Mouse (Mus musculus) forebrain, embryonic 12.5 days (tissue): ENCODE measurements around the gene C730034F03Rik. TPM values are rescaled to one million over a fixed set of nuclear protein-coding genes. Genes with fewer than 3 reads are reported as not detected.

ENCODE experiments used
- ATAC-seq: fragments of 200-750 bp; cut with Nextera tagmentation; 2 replicates; pipeline ENCODE4 v1.8.0; 2017; ENCODE audit warnings: moderate TSS enrichment; ENCODE audit not compliant: low FRiP score
- H3K27ac ChIP-seq: fragments of 300-500 bp; sonication (generic); 2 replicates; pipeline ENCODE4 v1.5.1; 2016; ENCODE audit warnings: mild to moderate bottlenecking
- H3K27me3 ChIP-seq: fragments of 300-500 bp; sonication (generic); 2 replicates; pipeline ENCODE4 v1.6.1; 2016; ENCODE audit warnings: mild to moderate bottlenecking
- H3K36me3 ChIP-seq: fragments of 300-500 bp; sonication (generic); replicated peaks from 2 replicates; pipeline ENCODE4 v1.6.1; 2016; ENCODE audit warnings: mild to moderate bottlenecking
- H3K4me1 ChIP-seq: fragments of 300-500 bp; sonication (generic); 2 replicates; pipeline ENCODE4 v1.6.1; 2016
- H3K4me2 ChIP-seq: fragments of 300-500 bp; sonication (generic); 2 replicates; pipeline ENCODE4 v1.6.1; 2016; ENCODE audit warnings: mild to moderate bottlenecking, moderate library complexity
- H3K4me3 ChIP-seq: fragments of 300-500 bp; sonication (generic); replicated peaks from 2 replicates; pipeline ENCODE4 v1.5.1; 2016; ENCODE audit warnings: mild to moderate bottlenecking
- H3K9ac ChIP-seq: fragments of 300-500 bp; sonication (generic); 2 replicates; pipeline ENCODE4 v1.6.1; 2016; ENCODE audit warnings: mild to moderate bottlenecking
- H3K9me3 ChIP-seq: fragments of 300-500 bp; sonication (generic); 2 replicates; pipeline ENCODE4 v1.6.1; 2016
- WGBS: fragments of 180-500 bp; shearing (Covaris S2); methylation state at CpG from one replicate; pipeline ENCODE4 v1.1.7; 2016; 5-methylcytosine and 5-hydroxymethylcytosine counted together
- polyA plus RNA-seq: library from polyadenylated mRNA; unstranded; fragments of >200 nt; fragmentation: Nextera tagmentation; extraction: Ambion mirVana; gene quantifications from 2 replicates; pipeline ENCODE4 v1.2.1, GENCODE M21; 2016

Gene C730034F03Rik
- 3.8 and 5.0 TPM in 2 replicates for polyA plus RNA-seq

DNA sequence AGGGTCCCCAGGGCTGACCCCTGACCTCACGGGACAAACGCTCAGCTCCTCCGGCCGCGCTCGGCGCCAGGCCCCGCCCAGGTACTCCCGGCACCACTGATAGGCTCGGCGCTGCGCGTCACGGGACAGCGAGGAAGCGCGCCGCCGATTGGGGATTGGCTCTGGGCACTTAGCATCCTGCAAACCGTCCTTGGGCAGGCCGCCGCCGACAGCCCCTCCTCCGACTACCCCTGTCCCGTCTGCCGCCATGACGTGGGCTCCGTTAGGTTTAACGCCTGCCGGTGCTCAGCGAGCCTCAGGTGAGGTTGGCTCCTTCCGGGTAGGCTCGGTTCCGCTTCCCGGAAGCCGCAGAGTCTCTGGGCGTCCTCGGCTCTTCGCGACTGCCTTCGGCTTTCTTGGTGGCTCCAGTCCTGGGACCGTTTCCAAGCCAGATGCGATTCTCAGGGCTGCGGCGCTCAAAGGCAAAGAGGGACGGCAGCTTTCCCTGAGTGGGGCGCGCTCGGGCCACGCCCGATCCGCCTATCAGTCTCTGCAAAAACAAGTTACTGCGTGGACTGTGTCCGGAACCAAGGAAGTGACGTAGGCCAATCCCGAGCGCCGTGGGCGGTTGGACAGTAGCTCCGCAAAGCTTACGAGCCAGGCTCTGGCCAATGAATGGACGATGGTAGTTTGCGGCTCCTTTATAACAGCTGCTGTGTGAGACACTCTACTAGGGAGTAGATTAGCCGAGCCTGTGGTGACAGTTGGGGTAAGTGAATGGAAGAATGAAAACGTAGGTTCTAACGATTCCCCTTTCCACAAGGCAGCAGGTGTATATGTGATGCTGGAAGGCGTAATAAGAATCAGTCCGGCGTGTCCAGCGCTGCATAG is at the start of gene C730034F03Rik, which contains the start of the genes Gm44502 and Chkb:
TSS of gene C730034F03Rik (plus strand) at position 238 of the 870 bp plus-strand sequence.
TSS of gene Gm44502 (minus strand) at position 345 of the 870 bp plus-strand sequence.
TSS of gene Chkb (minus strand) at position 557 of the 870 bp plus-strand sequence.
- Histone ChIP-seq H3K27me3 (no peaks in the 10 kb centered on the region), H3K9ac (peak within 1 kb of the TSS; percentile 70), H3K4me2 (peak within 1 kb of the TSS; percentile 91), H3K9me3 (no peaks in the 10 kb centered on the region), H3K36me3 (peaks cover 25% of the 10 kb centered on the region), H3K27ac (peak within 1 kb of the TSS; percentile 91), H3K4me3 (peak within 1 kb of the TSS; percentile 77), H3K4me1 (peaks cover 16% of the 10 kb centered on the region)
- ATAC-seq: peak; percentile 95
- WGBS: under 1% methylated on average over 70 of the region's 70 CpGs

DNA sequence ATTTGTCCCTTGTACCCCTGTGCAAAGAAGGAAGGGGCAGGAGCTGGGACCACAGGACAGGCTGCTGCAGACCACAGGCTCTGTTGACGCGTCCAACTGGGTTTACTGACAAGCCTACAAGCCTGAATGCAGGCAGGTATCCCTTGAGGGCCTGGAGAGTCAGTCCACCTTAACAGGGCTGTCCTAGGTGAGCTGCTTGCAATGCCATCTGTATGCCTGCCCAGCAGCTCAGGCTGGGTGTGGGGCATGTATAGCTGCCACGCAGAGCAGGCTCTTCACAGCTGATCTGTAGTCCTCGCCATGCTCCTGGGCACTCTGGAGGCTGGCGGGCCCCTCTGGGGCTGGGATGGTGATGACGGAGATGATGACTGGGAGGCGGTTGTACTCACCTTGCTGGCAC is 44.8 kb upstream of the C730034F03Rik start, which contains the start of gene Klhdc7b:
TSS of gene Klhdc7b (plus strand) at position 301 of the 400 bp plus-strand sequence.
- H3K9me3 ChIP-seq: no peaks in the 10 kb centered on the region
- no peaks in the 10 kb centered on the region for H3K4me1 ChIP-seq
- H3K36me3 ChIP-seq: no peaks in the 10 kb centered on the region
- ATAC-seq: no peak
- no peak within 1 kb of the TSS for H3K9ac ChIP-seq
- no peak within 1 kb of the TSS for H3K27ac ChIP-seq
- H3K4me2 ChIP-seq: no peak within 1 kb of the TSS
- WGBS: 81% methylated on average over 7 of the region's 7 CpGs
- peaks cover 15% of the 10 kb centered on the region for H3K27me3 ChIP-seq
- no peak within 1 kb of the TSS for H3K4me3 ChIP-seq

DNA sequence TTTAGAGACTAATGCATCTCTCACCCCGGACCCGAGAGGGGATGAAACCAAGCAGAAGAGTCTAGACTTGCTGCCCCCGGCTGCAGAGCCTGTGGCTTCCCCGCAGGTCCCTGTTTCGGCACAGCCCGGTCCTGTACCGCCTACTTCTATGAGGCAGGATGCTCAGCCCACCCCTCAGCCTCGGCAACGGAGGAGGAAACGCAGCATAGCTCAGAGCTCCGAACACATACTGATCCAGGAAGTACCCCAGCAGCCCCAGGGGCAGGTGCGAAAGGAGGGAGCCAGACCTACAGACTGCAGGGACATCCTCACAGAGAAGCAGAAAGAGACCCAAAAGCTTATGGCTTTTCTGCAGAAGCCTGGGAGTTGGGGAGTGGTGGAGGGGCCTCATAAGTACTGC is 42.3 kb upstream of the C730034F03Rik start:
- H3K9me3 ChIP-seq: no peaks in the 10 kb centered on the region
- H3K4me3 ChIP-seq: no peak overlapping the region
- ATAC-seq: no peak
- WGBS: 52% methylated on average over 12 of the region's 12 CpGs
- no peak overlapping the region for H3K4me2 ChIP-seq
- no peak overlapping the region for H3K9ac ChIP-seq
- peaks cover 10% of the 10 kb centered on the region for H3K27me3 ChIP-seq
- H3K27ac ChIP-seq: no peak overlapping the region
- no peaks in the 10 kb centered on the region for H3K36me3 ChIP-seq
- H3K4me1 ChIP-seq: no peaks in the 10 kb centered on the region

DNA sequence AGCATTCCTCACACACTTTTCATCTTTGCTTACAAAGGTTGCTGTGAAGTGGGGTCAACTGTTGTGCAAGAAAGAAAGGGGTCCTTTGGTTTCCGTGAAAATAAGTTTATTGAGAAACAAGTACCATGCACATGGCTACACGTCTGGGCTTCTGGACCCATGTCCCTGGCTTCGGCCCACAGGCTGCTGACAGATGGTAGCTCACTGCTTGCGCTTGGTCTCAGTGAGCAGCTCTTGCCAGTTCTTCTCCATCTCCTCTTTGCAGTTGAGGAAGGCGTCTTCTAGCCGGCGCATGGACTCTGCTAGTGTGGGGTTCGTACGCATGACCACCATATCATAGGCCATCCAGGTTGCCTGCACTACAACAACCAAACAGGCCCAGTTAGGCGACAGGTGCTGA is 39.3 kb upstream of the C730034F03Rik start:
- H3K4me2 ChIP-seq: no peak overlapping the region
- no peaks in the 10 kb centered on the region for H3K9me3 ChIP-seq
- no peaks in the 10 kb centered on the region for H3K36me3 ChIP-seq
- no peaks in the 10 kb centered on the region for H3K4me1 ChIP-seq
- no peak for ATAC-seq
- 91% methylated on average over 10 of the region's 10 CpGs for WGBS
- no peak overlapping the region for H3K4me3 ChIP-seq
- H3K27me3 ChIP-seq: peaks cover 4% of the 10 kb centered on the region
- H3K9ac ChIP-seq: no peak overlapping the region
- H3K27ac ChIP-seq: no peak overlapping the region

DNA sequence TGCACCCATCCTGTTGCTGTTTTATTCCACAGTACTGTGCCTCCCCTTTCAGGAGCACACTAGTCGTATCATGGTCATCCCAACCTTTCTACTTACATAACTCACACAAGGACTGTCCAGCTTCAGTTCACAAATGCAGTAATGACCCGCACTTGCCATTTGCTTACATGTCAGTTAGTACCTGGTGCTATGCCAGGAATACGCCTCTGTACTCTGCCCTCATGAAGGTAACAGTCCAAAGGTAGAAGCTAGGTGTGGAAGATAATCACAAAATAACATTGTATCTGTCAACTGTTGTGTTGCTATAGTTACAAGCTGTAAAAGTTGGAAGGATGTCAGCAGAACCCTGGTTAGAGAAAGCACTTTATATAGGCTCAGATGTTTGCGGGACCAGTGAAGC is 32.5 kb upstream of the C730034F03Rik start:
- ATAC-seq: no peak
- no peaks in the 10 kb centered on the region for H3K27me3 ChIP-seq
- H3K4me3 ChIP-seq: no peak overlapping the region
- no peak overlapping the region for H3K9ac ChIP-seq
- no peak overlapping the region for H3K27ac ChIP-seq
- H3K4me2 ChIP-seq: no peak overlapping the region
- no peaks in the 10 kb centered on the region for H3K36me3 ChIP-seq
- H3K4me1 ChIP-seq: no peaks in the 10 kb centered on the region
- no peaks in the 10 kb centered on the region for H3K9me3 ChIP-seq
- WGBS: 90% methylated on average over 4 of the region's 4 CpGs

DNA sequence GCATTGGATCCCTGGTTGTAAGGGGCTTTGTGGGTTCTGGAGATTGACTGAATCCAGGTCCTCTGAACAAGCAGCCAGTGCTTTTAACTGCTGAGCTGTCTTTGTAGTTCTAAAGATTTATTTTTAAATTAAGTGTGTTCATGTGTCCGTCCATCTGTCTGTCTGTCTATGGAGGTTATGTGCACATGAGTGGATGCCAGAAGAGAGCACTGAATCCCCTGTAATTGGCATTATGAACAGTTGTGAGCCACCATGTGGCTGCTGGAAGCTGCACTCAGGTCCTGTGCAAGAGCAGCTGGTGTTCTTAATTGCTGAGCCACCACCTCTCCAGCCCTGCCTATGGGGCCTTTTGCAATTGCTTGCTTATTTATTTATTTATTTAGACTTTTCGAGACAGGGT is 31.2 kb upstream of the C730034F03Rik start:
- 67% methylated on average over 2 of the region's 2 CpGs for WGBS
- Histone ChIP-seq H3K9ac (no peak overlapping the region), H3K27me3 (no peaks in the 10 kb centered on the region), H3K4me2 (no peak overlapping the region), H3K27ac (no peak overlapping the region), H3K9me3 (no peaks in the 10 kb centered on the region), H3K4me1 (no peaks in the 10 kb centered on the region), H3K4me3 (no peak overlapping the region), H3K36me3 (no peaks in the 10 kb centered on the region)
- ATAC-seq: no peak

DNA sequence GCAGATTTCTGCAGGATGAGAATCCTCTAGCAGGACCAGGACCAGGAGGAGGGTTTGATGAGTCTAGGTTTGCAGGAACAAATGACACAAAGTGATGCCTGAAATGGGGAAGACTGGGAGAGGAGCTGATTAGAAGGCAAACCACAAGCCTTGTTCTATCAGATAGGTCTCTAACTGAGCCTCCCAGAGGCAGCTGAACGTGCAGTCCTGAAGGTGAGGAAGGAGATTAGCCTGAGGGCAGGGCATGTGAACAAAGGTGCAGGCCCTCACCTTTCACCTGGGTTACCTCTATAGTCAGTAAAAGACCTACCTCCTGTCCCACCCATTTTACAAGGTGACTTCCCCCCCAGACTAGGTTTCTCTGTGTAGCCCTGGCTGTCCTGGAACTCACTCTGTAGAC is 29.7 kb upstream of the C730034F03Rik start:
- Histone ChIP-seq H3K36me3 (no peaks in the 10 kb centered on the region), H3K9me3 (no peaks in the 10 kb centered on the region), H3K4me3 (no peak overlapping the region), H3K27me3 (no peaks in the 10 kb centered on the region), H3K9ac (no peak overlapping the region), H3K4me1 (no peaks in the 10 kb centered on the region), H3K27ac (no peak overlapping the region), H3K4me2 (no peak overlapping the region)
- ATAC-seq: no peak
- 65% methylated on average over 1 of the region's 1 CpGs for WGBS

DNA sequence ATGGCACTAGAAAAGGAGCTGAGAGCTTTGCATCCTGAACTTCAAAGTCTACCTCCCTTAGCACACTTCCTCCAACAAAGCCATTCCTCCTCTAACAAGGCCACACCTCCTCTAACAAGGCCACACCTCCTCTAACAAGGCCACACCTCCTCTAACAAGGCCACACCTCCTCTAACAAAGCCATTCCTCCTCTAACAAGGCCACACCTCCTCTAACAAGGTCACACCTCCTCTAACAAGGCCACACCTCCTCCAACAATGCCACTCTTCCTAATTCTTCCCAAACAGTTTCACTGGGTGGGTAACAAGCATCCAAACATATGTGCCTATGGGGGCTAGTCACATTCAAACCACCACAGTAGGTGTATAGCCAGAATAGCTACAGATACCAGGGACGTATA is 26.9 kb upstream of the C730034F03Rik start:
- H3K9me3 ChIP-seq: no peaks in the 10 kb centered on the region
- no peaks in the 10 kb centered on the region for H3K4me1 ChIP-seq
- H3K4me3 ChIP-seq: no peak overlapping the region
- ATAC-seq: no peak
- 88% methylated on average over 1 of the region's 1 CpGs for WGBS
- no peaks in the 10 kb centered on the region for H3K36me3 ChIP-seq
- no peaks in the 10 kb centered on the region for H3K27me3 ChIP-seq
- H3K9ac ChIP-seq: no peak overlapping the region
- H3K27ac ChIP-seq: no peak overlapping the region
- no peak overlapping the region for H3K4me2 ChIP-seq

DNA sequence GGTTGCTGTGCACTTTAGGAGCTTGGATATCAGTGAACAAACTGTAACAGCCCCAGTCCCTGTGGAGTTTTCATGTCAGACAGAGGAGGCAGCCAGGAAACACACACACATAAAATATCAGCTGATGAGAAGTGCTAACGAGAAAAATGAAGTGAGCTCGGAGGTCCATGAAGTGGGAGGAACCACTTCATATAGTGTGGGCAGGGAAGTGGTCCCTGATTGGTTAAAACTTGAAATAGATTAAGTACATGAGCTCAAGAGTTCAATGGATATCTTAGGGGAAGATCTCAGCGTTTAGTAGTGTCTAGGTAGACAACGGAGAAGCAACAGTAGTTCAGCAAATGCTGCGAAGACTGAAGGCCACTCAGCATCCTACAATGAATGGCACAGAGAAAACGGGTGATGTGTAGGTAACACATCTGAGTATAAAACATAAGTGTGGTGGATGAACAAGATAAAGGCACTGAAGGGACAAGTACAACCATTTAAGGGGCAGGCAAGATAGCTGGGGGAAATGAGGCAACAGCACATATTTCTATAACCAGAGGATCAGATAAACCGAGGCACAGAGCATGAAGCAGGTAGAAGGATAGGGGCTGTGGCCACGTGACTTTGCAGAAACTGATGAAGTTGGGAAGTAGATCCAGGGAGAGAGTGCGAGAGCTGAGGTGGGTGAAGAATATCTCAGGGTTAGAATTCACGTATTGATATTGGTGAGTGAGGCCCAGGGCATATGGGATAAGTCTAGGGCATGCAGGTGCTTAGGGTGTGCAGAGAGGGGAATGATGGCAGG is 24.4 kb upstream of the C730034F03Rik start:
- H3K27me3 ChIP-seq: no peaks in the 10 kb centered on the region
- no peak overlapping the region for H3K27ac ChIP-seq
- no peak for ATAC-seq
- 85% methylated on average over 10 of the region's 10 CpGs for WGBS
- H3K9me3 ChIP-seq: peaks cover 9% of the 10 kb centered on the region
- no peak overlapping the region for H3K9ac ChIP-seq
- H3K36me3 ChIP-seq: no peaks in the 10 kb centered on the region
- H3K4me2 ChIP-seq: no peak overlapping the region
- H3K4me1 ChIP-seq: no peaks in the 10 kb centered on the region
- H3K4me3 ChIP-seq: no peak overlapping the region

DNA sequence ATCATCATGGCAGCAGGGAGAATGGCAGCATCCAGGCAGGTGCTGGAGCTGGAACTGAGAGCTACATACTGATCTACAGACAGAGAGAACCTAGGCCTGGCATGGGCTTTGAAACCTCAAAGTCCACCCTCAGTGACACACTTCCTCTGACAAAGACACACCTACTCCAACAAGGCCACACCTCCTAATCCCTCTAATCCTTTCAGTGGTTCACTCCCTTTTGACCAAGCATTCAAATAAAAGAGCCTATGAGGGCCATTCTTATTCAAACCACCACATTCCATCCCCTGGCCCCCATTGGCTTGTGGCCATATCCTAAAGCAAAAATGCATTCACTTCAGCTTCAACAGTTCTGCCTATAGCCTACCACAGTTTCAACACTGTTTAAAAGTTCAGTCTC is 22.7 kb upstream of the C730034F03Rik start:
- no peak overlapping the region for H3K4me3 ChIP-seq
- H3K27me3 ChIP-seq: no peaks in the 10 kb centered on the region
- H3K9me3 ChIP-seq: peaks cover 11% of the 10 kb centered on the region
- H3K9ac ChIP-seq: no peak overlapping the region
- no peaks in the 10 kb centered on the region for H3K36me3 ChIP-seq
- H3K27ac ChIP-seq: no peak overlapping the region
- no peaks in the 10 kb centered on the region for H3K4me1 ChIP-seq
- ATAC-seq: no peak
- H3K4me2 ChIP-seq: no peak overlapping the region

DNA sequence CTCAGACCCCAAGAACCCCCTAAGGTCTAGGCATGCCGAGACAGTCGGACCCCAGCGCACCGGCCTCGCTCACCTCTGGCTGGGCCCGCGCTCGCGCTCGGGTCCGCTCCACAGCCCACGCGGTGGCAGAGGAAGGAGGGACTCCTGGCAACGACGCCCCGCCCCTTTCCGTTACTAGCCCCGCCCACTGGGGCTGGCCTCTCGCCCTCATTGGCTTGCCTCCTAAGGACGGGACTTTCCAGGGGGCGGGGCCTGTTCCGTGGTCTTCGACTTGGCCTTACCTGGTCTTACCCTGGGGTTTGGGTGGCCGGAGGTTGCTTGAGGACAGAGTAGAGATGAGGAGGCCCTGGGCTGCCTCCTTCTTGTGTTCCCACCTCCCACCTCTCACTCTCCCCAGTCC is 19.3 kb upstream of the C730034F03Rik start, which contains the start of gene Syce3:
TSS of gene Syce3 (minus strand) at position 386 of the 400 bp plus-strand sequence.
- Histone ChIP-seq H3K4me3 (no peak within 1 kb of the TSS), H3K9ac (no peak within 1 kb of the TSS), H3K4me2 (no peak within 1 kb of the TSS), H3K36me3 (no peaks in the 10 kb centered on the region), H3K9me3 (peaks cover 11% of the 10 kb centered on the region), H3K27me3 (no peaks in the 10 kb centered on the region), H3K27ac (no peak within 1 kb of the TSS), H3K4me1 (no peaks in the 10 kb centered on the region)
- 88% methylated on average over 24 of the region's 24 CpGs for WGBS
- ATAC-seq: no peak

DNA sequence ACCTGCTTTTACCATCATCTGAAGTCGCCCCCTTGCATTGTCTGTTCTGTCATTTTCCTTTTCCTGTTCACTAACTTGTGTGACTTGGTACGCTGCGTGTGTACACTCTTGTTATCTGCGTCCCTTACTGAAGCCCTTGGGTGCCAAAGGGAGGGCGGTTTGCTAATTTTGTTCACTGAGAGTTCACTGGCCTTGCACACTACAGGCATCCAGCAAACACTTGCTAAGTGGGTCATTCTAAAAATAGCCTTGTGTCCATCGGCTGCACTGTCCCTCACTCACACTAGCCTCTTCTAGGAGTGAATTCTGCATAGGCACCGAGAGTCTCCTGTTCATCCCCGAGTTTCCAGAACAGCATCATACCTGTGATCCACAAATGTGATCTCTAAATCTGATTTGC is 14.1 kb upstream of the C730034F03Rik start:
- Histone ChIP-seq H3K36me3 (peaks cover 37% of the 10 kb centered on the region), H3K4me3 (no peak overlapping the region), H3K4me2 (no peak overlapping the region), H3K4me1 (no peaks in the 10 kb centered on the region), H3K27me3 (no peaks in the 10 kb centered on the region), H3K9ac (no peak overlapping the region), H3K9me3 (no peaks in the 10 kb centered on the region), H3K27ac (no peak overlapping the region)
- ATAC-seq: no peak
- 85% methylated on average over 8 of the region's 8 CpGs for WGBS
